Comparison of ENCODE assay signal across 9 mouse cellular contexts in genomic region chr5:130089626-130090393, GRCm38 (mm10). TPM values are rescaled to one million over a fixed set of nuclear protein-coding genes. Genes with fewer than 3 reads are reported as not detected.
DNase-seq lines count a peak whose midpoint lies in the region; ATAC-seq and TF ChIP-seq lines count a peak whose summit lies in the region.
"Had no signal": no experiment of that assay in that cellular context is flagged by ENCODE, and none has a peak within 500 bp of the region (broad histone marks: within the 10 kb centered on the region; RNA-seq: fewer than 3 reads in every experiment).

No protein-coding gene starts in this region.

- no peak for TF ChIP-seq POLR2A in cortical plate, adult 2 months (IDR thresholded peaks at IDR 0.05; ENCODE audit: extremely low read depth, insufficient read depth, low read length)

- no peak for TF ChIP-seq CTCF in cortical plate, adult 2 months (IDR thresholded peaks at IDR 0.05; ENCODE audit: extremely low read depth, insufficient read depth, low read length)

- H3K4me3 ChIP-seq in cortical plate, adult 2 months (ENCODE audit: insufficient read depth, low read length), result no peak overlapping the region
- no peak overlapping the region for H3K4me3 ChIP-seq in macrophage (ENCODE audit: inconsistent target)
- H3K4me3 ChIP-seq: heart, embryonic 15.5 days had no signal

- peak; percentile 43 for DNase-seq in left cerebral cortex, adult 11 months (ENCODE audit: low spot score)
- no peak for DNase-seq in left cerebral cortex, postnatal 4 days
- DNase-seq in Muller cell, postnatal 12 days (ENCODE audit: inconsistent ontology term), result peak; percentile 77
- DNase-seq in kidney, adult 18-20 months, result no peak
- DNase-seq in cerebellum, postnatal 36 days, result no peak

- peaks cover 87% of the 10 kb centered on the region for H3K79me2 ChIP-seq in macrophage (ENCODE audit: inconsistent target)

- WGBS in macrophage (ENCODE audit: missing documents), result 58% methylated on average over 18 of the region's 18 CpGs

- intact Hi-C loops in left cerebral cortex, postnatal 4 days (cut with DNase I), result no loop called here

- peaks cover 8% of the 10 kb centered on the region for H3K4me1 ChIP-seq in cortical plate, adult 2 months (ENCODE audit: control insufficient read depth, insufficient read depth, low read length)
- H3K4me1 ChIP-seq: heart, embryonic 15.5 days had no signal

- H3K36me3 ChIP-seq in macrophage (ENCODE audit: inconsistent target), result no peaks in the 10 kb centered on the region; the same call in 1 of the 2 replicates
- H3K36me3 ChIP-seq: heart, embryonic 15.5 days had no signal

- H3K27ac ChIP-seq in cortical plate, adult 2 months (ENCODE audit: insufficient read depth, low read length), result peak overlapping the region; percentile 61
- H3K27ac ChIP-seq in macrophage, result peak overlapping the region; percentile 78
- H3K27ac ChIP-seq: heart, embryonic 15.5 days had no signal

- ATAC-seq in cerebellum, adult (ENCODE audit: insufficient number of reproducible peaks, low FRiP score, low TSS enrichment), result no peak

RNA-seq across cellular contexts. Expression of gene Tpst1, which starts 16.7 kb away (rescaled TPM):
- total RNA-seq in left cerebral cortex, postnatal 4 days (2021), result 10 to 100 TPM; 33.8 to 38.2 TPM
- polyA plus RNA-seq in cortical plate, adult 2 months (2012; rRNA removed), result 32.8 and 33.0 TPM in 2 replicates
- total RNA-seq in macrophage (2018; cell fraction: chromatin; rRNA removed), result 10 to 100 TPM in 24 of 26 experiments, 1 to 10 TPM in 2; 5.5 to 91.3 (median 29.3) TPM
- total RNA-seq in macrophage (2018; cell fraction: cytosol; rRNA removed), result 10 to 100 TPM; 11.9 to 59.0 (median 27.8) TPM
- total RNA-seq in macrophage (2018; cell fraction: nucleus; rRNA removed), result 10 to 100 TPM in 25 of 26 experiments, 1 to 10 TPM in 1; 9.1 to 73.2 (median 38.8) TPM
- 11.0 to 26.4 TPM (median 21.7 TPM) in 3 replicates for polyA plus RNA-seq in macrophage (2018)

RNA-seq across cellular contexts. Expression of gene Kctd7, which starts 54.9 kb away (rescaled TPM):
- 10 to 100 TPM; 17.3 to 19.7 TPM for total RNA-seq in left cerebral cortex, postnatal 4 days (2021)
- 8.0 and 8.7 TPM in 2 replicates for polyA plus RNA-seq in cortical plate, adult 2 months (2012; rRNA removed)
- total RNA-seq in macrophage (2018; cell fraction: chromatin; rRNA removed), result 1 to 10 TPM in 15 of 26 experiments, under 1 TPM in 11; 0.45 to 3.2 (median 1.2) TPM
- total RNA-seq in macrophage (2018; cell fraction: cytosol; rRNA removed), result 1 to 10 TPM in 24 of 26 experiments, under 1 TPM in 2; 0.62 to 4.2 (median 2.2) TPM
- 1 to 10 TPM in 19 of 26 experiments, under 1 TPM in 7; 0.58 to 7.0 (median 1.5) TPM for total RNA-seq in macrophage (2018; cell fraction: nucleus; rRNA removed)
- 1.4 to 5.4 TPM (median 3.3 TPM) in 3 replicates for polyA plus RNA-seq in macrophage (2018)

Comparison
In these comparisons a context has a peak if more than half of its experiments do, and no peak if none do; other contexts are left out.
1. DNase-seq: peak in left cerebral cortex, adult 11 months (single experiment) and Muller cell, postnatal 12 days (single experiment); none in left cerebral cortex, postnatal 4 days (single experiment), kidney, adult 18-20 months (single experiment) and cerebellum, postnatal 36 days (0 of 2).